Mouse (Mus musculus) forebrain, embryonic 12.5 days (tissue): ENCODE results near the gene Cdc42. TPM values are rescaled to one million over a fixed set of nuclear protein-coding genes. Genes with fewer than 3 reads are reported as not detected.
A peak's percentile ranks its signal among the peaks of the same experiment; 100 is the strongest.

ENCODE experiments used
- ATAC-seq: fragments of 200-750 bp; cut with Nextera tagmentation; 2 replicates; pipeline ENCODE4 v1.8.0; 2017; ENCODE audit warnings: moderate TSS enrichment; ENCODE audit not compliant: low FRiP score
- H3K27ac ChIP-seq: fragments of 300-500 bp; sonication (generic); 2 replicates; pipeline ENCODE4 v1.5.1; 2016; ENCODE audit warnings: mild to moderate bottlenecking
- H3K27me3 ChIP-seq: fragments of 300-500 bp; sonication (generic); 2 replicates; pipeline ENCODE4 v1.6.1; 2016; ENCODE audit warnings: mild to moderate bottlenecking
- H3K36me3 ChIP-seq: fragments of 300-500 bp; sonication (generic); replicated peaks from 2 replicates; pipeline ENCODE4 v1.6.1; 2016; ENCODE audit warnings: mild to moderate bottlenecking
- H3K4me1 ChIP-seq: fragments of 300-500 bp; sonication (generic); 2 replicates; pipeline ENCODE4 v1.6.1; 2016
- H3K4me2 ChIP-seq: fragments of 300-500 bp; sonication (generic); 2 replicates; pipeline ENCODE4 v1.6.1; 2016; ENCODE audit warnings: mild to moderate bottlenecking, moderate library complexity
- H3K4me3 ChIP-seq: fragments of 300-500 bp; sonication (generic); replicated peaks from 2 replicates; pipeline ENCODE4 v1.5.1; 2016; ENCODE audit warnings: mild to moderate bottlenecking
- H3K9ac ChIP-seq: fragments of 300-500 bp; sonication (generic); 2 replicates; pipeline ENCODE4 v1.6.1; 2016; ENCODE audit warnings: mild to moderate bottlenecking
- H3K9me3 ChIP-seq: fragments of 300-500 bp; sonication (generic); 2 replicates; pipeline ENCODE4 v1.6.1; 2016
- WGBS: fragments of 180-500 bp; shearing (Covaris S2); methylation state at CpG from one replicate; pipeline ENCODE4 v1.1.7; 2016; 5-methylcytosine and 5-hydroxymethylcytosine counted together
- polyA plus RNA-seq: library from polyadenylated mRNA; unstranded; fragments of >200 nt; fragmentation: Nextera tagmentation; extraction: Ambion mirVana; gene quantifications from 2 replicates; pipeline ENCODE4 v1.2.1, GENCODE M21; 2016

The Cdc42 gene
- polyA plus RNA-seq, 1 experiment from 2014 or later: 584 TPM

DNA sequence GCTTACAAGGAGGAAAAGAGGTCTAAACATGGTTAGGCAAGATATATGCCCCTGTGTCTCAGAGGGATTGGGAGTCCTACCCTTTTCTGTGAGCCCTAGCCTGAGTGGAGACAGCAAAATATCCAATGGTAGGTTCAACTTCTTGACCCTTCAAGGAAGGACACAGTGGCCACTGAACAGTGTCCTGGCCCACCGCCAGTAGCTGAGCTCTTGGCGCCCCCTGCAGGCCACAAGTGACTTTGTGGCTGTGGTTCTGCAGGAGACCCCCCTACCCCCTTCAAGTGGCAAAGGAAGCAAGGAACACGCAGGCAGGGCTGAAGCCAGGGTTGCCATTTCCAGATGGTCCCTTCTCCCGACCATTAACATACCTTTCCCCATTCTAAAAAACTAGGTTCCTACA lies 69.7 kb downstream of the Cdc42 start:
- Histone ChIP-seq H3K9me3 (no peaks in the 10 kb centered on the region), H3K27ac (no peak overlapping the region), H3K27me3 (peaks cover 41% of the 10 kb centered on the region), H3K4me3 (no peak overlapping the region), H3K4me2 (no peak overlapping the region), H3K36me3 (no peaks in the 10 kb centered on the region), H3K9ac (no peak overlapping the region), H3K4me1 (peaks cover 4% of the 10 kb centered on the region)
- no peak for ATAC-seq
- WGBS: 6% methylated on average over 4 of the region's 4 CpGs

DNA sequence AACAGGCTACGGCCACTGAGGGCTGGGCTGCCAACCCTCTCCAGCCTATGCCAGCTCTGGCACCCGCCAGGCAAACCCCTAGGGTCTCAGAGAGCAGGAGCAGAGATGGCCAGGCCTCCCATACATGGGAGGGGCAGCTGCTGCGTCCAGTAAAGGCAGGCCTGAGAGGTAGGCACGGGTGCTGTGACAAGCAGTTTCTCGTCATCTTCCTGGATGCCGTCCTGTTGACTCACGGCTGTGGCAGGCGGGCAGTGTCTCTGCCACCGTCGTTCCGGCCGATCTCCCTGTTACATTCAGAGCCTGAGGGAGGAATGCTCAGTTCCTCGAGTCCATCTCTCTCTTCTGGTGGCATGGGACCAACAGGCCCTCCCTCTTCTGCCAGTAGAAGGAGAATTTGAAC lies 70.3 kb downstream of the Cdc42 start:
- Histone ChIP-seq H3K4me3 (no peak overlapping the region), H3K9me3 (no peaks in the 10 kb centered on the region), H3K4me1 (peaks cover 8% of the 10 kb centered on the region), H3K36me3 (no peaks in the 10 kb centered on the region), H3K27me3 (peaks cover 47% of the 10 kb centered on the region), H3K4me2 (no peak overlapping the region), H3K27ac (no peak overlapping the region), H3K9ac (no peak overlapping the region)
- WGBS: 81% methylated on average over 13 of the region's 13 CpGs
- ATAC-seq: no peak

DNA sequence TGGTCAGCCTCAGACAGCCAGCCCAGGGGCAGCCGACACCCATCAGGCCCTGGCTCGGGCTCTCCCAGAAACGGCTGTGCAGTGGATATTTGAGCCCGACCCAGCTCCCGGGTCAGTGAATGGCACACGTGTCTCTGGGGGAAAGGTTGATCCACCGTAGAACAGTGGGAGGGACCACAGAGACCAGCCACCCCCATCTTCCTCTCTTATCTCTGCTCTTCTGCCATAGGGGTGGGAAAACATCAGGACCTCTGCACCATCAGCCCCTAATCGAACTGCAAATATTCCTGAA lies 70.9 kb downstream of the Cdc42 start:
- Histone ChIP-seq H3K4me1 (peaks cover 8% of the 10 kb centered on the region), H3K36me3 (no peaks in the 10 kb centered on the region), H3K9me3 (no peaks in the 10 kb centered on the region), H3K27me3 (peaks cover 53% of the 10 kb centered on the region), H3K4me2 (no peak overlapping the region), H3K27ac (no peak overlapping the region), H3K4me3 (no peak overlapping the region), H3K9ac (no peak overlapping the region)
- ATAC-seq: no peak
- 55% methylated on average over 8 of the region's 8 CpGs for WGBS

DNA sequence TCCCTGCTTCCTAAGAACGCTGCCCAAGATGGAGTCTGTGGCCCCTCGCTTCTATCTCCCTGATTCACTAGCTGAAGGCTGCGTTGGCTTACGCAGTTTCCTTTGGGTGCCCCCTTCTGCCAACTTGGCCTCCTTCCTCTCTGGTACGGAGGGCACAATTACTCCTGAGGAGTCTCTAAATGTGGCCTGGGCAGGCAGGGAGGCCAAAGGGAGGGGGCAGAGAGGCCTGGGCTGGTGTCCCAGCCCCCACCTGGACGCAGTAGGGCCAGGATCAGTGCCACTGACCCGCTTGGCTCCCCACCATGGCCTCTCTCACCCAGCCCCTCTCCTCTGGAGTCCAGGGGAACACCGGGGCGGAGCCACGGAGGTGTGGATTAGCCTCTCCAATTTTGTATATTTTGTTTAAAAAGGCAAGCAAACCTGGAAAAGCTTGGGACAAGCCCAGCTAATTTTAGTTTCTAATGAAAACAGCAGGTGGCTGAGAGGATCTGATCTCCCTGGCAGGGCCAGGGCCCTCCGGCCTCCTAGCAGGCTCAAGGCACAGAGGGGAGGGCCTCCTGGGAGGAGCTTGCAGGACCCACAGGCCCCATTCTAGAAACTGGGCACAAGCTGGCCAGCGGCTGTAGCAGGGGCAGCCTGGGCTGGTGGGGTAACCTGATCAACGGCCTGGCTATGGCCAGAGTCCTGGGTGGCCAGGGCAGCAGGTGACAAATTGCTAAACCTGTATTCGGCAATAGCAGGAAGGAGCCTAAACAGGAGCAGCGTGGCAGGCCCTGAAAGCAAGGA lies 71.5 kb downstream of the Cdc42 start:
- no peaks in the 10 kb centered on the region for H3K36me3 ChIP-seq
- H3K9ac ChIP-seq: no peak overlapping the region
- no peak overlapping the region for H3K4me2 ChIP-seq
- H3K4me3 ChIP-seq: no peak overlapping the region
- peaks cover 59% of the 10 kb centered on the region for H3K27me3 ChIP-seq
- no peak for ATAC-seq
- H3K27ac ChIP-seq: no peak overlapping the region
- H3K4me1 ChIP-seq: peaks cover 8% of the 10 kb centered on the region
- no peaks in the 10 kb centered on the region for H3K9me3 ChIP-seq
- whole genome bisulfite sequencing: 67% methylated on average over 15 of the region's 15 CpGs

DNA sequence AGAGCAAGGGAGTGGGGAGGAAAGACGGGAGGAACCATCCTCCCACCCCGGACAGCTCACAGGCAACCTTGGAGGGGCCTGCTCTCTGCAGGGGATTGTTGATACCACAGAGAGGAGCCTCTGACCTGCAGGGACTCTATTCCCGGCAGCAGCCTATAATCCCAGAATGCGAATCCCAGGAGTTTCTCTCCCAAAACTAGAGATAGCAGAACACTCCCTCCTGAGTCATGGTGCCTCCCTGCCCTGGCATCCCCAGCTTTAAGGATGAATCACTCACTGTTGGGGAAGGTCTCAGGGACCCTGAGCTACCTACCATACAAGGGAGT lies 74.2 kb downstream of the Cdc42 start:
- H3K27me3 ChIP-seq: peaks cover 79% of the 10 kb centered on the region
- H3K4me2 ChIP-seq: no peak overlapping the region
- 8% methylated on average over 4 of the region's 4 CpGs for WGBS
- H3K4me3 ChIP-seq: no peak overlapping the region
- no peak overlapping the region for H3K9ac ChIP-seq
- no peaks in the 10 kb centered on the region for H3K9me3 ChIP-seq
- H3K27ac ChIP-seq: no peak overlapping the region
- ATAC-seq: no peak
- peaks cover 17% of the 10 kb centered on the region for H3K4me1 ChIP-seq
- no peaks in the 10 kb centered on the region for H3K36me3 ChIP-seq

DNA sequence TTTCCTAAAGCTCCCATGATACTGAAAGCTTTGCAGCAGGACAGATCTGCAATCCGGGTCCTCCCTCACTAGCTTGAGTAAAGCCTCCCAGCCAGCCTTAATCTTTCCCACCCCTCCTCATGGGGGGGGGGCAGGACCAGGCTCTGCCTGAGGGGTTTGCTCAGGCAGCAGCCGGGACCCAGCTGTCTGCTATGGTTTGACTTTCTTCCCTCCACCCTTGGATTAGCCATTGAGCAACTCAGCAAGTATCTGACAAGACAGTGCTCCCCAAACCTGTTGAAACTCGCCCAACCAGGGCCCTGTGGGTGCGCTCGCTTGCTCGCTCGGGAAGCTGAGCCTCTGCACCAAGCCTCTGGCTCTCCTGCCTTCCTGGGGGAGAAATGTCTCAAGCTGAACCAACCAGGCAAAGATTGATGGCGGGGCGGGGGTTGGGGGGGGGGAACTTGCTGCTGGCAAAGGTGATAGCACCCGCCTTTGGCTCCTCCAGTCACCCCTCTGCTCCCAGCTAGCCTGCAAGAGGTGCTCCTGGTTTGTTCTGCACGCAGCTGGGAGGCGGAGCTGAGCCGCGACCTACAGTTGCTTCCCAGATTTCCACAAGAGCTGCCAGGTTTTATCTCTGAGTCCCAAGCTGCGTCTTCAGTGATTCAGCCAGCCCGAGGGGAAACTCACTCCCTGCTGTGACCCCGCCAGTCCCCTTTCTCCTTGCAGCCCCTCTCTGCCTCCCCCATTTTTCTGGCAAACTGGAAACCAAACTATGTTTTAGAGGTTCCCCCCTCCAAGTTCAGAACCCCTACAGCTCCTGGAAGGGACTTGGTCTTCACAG lies 74.7 kb downstream of the Cdc42 start:
- no peak for ATAC-seq

DNA sequence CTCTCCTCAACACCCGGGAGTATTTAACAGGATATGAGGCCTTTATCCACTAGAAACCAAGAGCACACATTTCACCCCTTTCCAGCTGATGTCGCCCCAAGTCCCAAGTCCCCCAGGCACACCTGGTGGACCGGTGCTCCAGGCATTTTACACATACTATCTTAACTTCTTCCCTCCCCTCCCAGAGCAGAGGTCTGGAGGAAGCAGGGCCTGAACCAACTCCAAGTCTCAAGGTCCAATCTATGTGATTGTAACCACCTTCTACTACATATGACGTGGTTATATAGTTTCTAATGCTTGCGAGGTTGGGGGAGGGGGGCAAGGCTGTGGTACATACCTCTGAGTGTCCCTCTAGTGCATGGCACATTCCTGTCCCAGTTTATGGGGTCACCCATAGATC lies 75.4 kb downstream of the Cdc42 start:
- Histone ChIP-seq H3K36me3 (no peaks in the 10 kb centered on the region), H3K4me1 (peaks cover 29% of the 10 kb centered on the region), H3K9ac (no peak overlapping the region), H3K9me3 (no peaks in the 10 kb centered on the region), H3K27me3 (peaks cover 89% of the 10 kb centered on the region), H3K4me3 (no peak overlapping the region), H3K27ac (no peak overlapping the region), H3K4me2 (no peak overlapping the region)
- WGBS: 80% methylated on average over 5 of the region's 5 CpGs
- no peak for ATAC-seq

More for the DNA sequence above, 74.7 kb downstream of the Cdc42 start:
- no peak overlapping the region for H3K4me3 ChIP-seq
- peaks cover 23% of the 10 kb centered on the region for H3K4me1 ChIP-seq
- H3K27ac ChIP-seq: no peak overlapping the region
- no peaks in the 10 kb centered on the region for H3K36me3 ChIP-seq
- no peak overlapping the region for H3K4me2 ChIP-seq
- peaks cover 85% of the 10 kb centered on the region for H3K27me3 ChIP-seq
- WGBS: 9% methylated on average over 17 of the region's 17 CpGs
- no peak overlapping the region for H3K9ac ChIP-seq
- no peaks in the 10 kb centered on the region for H3K9me3 ChIP-seq

DNA sequence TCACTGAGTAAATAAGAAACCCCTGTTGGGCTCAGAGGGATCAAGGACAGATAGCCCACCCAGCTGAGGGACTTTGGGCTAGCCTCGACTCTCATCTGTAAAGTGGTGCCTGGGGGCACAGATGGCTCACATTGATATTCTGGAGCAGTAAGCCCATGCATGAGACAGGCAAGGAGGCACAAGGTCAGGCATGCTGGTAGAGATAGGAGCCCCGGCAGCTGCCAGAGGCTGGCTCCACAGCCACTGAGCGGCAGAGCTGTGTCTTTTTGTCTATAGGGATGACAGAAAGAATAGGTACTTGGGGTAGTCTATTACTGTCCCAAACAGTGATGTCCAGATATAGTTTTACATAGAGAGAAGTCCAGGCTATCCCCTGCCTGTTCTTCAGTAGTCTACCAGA lies 76.2 kb downstream of the Cdc42 start:
- Histone ChIP-seq H3K9me3 (no peaks in the 10 kb centered on the region), H3K4me3 (no peak overlapping the region), H3K27ac (no peak overlapping the region), H3K36me3 (no peaks in the 10 kb centered on the region), H3K9ac (no peak overlapping the region), H3K4me1 (peaks cover 35% of the 10 kb centered on the region), H3K27me3 (peaks cover 91% of the 10 kb centered on the region), H3K4me2 (no peak overlapping the region)
- 85% methylated on average over 3 of the region's 3 CpGs for WGBS
- ATAC-seq: no peak

DNA sequence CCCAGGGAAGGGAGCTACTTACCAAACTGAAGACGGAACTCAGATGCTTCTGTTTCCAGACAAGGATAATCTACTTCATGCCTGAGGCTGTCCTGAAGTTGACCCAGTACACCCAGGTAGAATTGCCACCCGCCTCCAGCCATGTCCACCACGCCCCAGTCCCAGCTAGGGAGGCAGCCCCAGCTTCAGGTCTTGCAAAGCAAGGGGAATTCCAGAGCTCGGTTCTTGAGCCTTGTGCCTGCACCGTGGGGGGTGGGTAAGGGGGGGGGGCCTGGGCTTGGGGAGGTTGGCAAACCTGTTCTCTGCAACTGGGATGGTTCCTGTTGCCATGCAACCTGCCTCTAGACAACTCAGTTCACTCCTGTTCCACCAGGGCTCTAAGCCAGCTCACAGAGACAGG lies 78.2 kb downstream of the Cdc42 start:
- Histone ChIP-seq H3K27ac (no peak overlapping the region), H3K9ac (no peak overlapping the region), H3K9me3 (no peaks in the 10 kb centered on the region), H3K4me2 (no peak overlapping the region), H3K27me3 (peaks cover 97% of the 10 kb centered on the region), H3K4me1 (peaks cover 38% of the 10 kb centered on the region), H3K36me3 (no peaks in the 10 kb centered on the region), H3K4me3 (no peak overlapping the region)
- 18% methylated on average over 5 of the region's 5 CpGs for WGBS
- no peak for ATAC-seq

DNA sequence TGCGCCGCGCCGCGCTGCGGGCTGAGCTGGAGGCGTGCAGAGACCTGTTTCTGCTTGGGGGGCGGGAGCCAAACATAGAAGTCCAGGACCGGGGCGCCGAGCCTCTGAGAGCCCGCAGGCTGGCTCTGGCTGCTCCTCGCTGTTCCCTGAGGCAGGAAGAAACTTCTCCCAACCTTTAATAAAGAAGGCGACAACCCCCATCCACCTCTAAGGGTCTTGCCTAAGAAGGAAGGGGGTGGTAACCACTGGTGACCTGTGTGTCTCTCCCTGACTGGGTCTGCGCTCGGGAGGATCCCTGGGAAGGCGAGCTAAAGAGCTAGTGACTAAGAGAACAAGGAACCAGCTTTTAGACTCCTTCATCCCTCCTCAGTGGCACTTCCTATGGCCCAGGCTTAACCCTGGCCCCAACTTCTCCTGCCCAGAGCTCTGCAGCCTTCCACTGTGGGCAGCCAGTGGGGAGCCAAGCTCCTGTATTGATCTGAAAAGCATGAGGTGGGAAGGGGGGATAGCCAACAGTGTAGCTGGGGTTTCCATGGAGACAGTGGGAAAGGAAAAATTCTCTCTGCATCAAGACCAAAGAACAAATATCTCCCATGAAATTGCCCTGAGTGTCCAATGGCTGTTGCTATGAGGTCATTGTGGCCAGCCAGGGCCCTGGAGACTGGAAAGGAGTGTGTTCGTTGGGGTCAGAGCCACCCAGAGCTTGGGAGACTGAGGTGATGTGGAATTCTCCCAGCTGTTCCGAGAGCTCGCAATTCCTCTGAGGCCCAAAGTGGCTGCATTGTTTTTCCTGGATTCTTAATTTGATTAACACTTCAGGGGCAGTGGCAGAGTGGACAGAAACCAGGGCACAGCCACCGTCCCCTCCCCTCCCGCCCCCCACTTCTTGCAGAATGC lies 79.1 kb downstream of the Cdc42 start:
- Histone ChIP-seq H3K4me1 (peaks cover 43% of the 10 kb centered on the region), H3K4me3 (peak overlapping the region; percentile 53), H3K36me3 (no peaks in the 10 kb centered on the region), H3K27ac (no peak overlapping the region), H3K9me3 (no peaks in the 10 kb centered on the region), H3K27me3 (peaks cover 96% of the 10 kb centered on the region), H3K9ac (peak overlapping the region; percentile 45; the same call in 1 of the 2 replicates), H3K4me2 (peak overlapping the region; percentile 92)
- peak; percentile 60; the same call in 1 of the 2 replicates for ATAC-seq
- WGBS: 1% methylated on average over 22 of the region's 22 CpGs

DNA sequence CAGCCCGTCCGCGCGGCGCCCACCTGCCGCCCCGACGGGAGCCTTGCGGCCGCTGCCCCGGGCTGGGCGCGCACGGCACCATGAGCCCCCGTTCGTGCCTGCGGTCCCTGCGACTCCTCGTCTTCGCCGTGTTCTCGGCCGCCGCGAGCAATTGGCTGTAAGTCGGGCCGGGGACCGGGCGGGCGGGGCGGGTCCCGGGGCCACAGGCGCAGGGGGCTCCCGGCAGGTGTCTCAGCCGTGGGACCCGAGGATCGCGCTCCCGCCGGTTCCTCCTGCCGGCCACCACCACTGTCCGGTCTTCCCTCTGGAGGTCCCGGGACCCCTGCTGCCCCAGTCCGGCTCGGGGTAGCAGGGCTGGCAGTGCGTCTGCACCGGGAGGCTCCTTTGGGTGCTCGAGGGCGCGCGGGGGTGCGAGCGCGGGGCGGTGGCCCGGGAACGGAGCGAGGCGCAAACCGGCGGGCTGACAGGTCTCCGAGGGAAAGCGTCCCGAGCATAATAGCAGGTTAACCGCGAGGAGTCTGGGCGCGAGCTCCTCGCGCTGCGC lies 79.8 kb downstream of the Cdc42 start:
- no peak for ATAC-seq
- Histone ChIP-seq H3K4me2 (peak overlapping the region; percentile 92), H3K4me3 (peak overlapping the region; percentile 53), H3K9ac (peak overlapping the region; percentile 45; the same call in 1 of the 2 replicates), H3K4me1 (peaks cover 37% of the 10 kb centered on the region), H3K36me3 (no peaks in the 10 kb centered on the region), H3K27ac (no peak overlapping the region), H3K9me3 (no peaks in the 10 kb centered on the region), H3K27me3 (peaks cover 92% of the 10 kb centered on the region)
- under 1% methylated on average over 67 of the region's 71 CpGs for WGBS

DNA sequence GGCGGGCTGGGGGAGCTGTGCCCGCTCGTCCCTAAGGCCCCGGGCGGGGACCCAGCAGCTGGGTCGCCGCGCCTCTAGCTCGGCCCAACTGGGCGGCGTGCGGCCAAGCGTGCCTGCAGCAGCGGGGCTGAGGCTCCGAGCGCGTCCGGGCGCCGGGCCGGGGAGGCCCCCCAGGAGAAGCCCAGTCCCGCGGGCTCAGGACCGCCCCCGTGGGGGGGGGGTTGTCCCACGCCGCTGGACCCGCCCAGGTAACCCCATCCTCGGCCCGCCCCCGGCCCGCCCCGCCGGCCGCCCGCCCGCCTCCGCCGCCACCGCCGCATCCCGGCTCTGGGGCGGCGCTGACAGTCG lies 80.4 kb downstream of the Cdc42 start, which contains the start of gene Wnt4:
Wnt4 (plus strand) TSS at position 324 of the 348 bp plus-strand sequence.
- H3K27ac ChIP-seq: no peak within 1 kb of the TSS
- H3K4me2 ChIP-seq: peak within 1 kb of the TSS; percentile 92
- H3K36me3 ChIP-seq: no peaks in the 10 kb centered on the region
- H3K27me3 ChIP-seq: peaks cover 87% of the 10 kb centered on the region
- H3K9me3 ChIP-seq: no peaks in the 10 kb centered on the region
- peak; percentile 58; the same call in 1 of the 2 replicates for ATAC-seq
- peaks cover 35% of the 10 kb centered on the region for H3K4me1 ChIP-seq
- H3K9ac ChIP-seq: peak within 1 kb of the TSS; percentile 47; the same call in 1 of the 2 replicates
- WGBS: 0% methylated on average over 26 of the region's 45 CpGs
- peak within 1 kb of the TSS; percentile 53 for H3K4me3 ChIP-seq
